Mouse (Mus musculus): Measurements from ENCODE around the gene Kcnh1. TPM values are rescaled to one million over a fixed set of nuclear protein-coding genes. Genes with fewer than 3 reads are reported as not detected.

The Kcnh1 gene
- polyA plus RNA-seq, 1 experiment: 0.27 TPM

DNA sequence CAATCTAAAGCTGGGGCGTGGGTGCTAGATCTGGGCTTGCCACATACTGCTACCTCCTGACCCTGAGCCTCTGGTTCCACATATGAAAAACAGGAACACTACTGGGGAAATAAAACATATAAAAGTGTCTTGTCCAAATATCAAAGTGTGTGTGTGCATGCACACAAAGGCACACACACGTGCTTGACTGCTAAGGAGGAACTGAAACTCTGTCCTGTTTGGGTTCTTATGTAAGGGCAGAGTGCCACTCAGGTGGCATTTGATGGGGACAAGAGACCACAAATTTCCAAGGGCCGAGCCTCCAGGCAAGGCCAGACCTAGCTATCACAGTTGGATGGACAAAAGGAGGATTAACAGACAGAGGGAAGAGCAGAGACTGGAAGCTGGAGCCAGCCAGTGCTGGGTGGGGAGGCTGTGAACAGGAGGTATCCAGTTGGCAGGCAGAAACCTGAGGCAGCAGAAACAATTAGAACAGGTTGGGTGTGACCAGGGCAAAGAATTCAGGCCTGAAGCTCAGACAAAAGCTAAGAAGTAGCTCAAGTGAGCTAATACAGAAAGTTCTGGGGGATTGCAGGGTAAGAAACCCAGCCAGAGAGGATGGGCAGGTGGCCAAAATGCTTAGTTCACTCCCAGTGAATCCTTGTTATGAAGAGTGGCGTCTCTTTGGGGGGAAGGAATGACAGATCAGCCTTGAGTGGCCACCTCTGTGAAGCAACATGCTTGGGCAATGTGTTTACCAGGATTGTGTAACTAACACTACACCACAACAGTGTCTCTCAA, 259.2 kb downstream of the Kcnh1 start:
- H3K4me1 ChIP-seq (ENCODE audit: control insufficient read depth, insufficient read depth, low read length): no peaks in the 10 kb centered on the region
- H3K36me3 ChIP-seq (ENCODE audit: control insufficient read depth, insufficient read depth, low read length, poor library complexity, severe bottlenecking): no peaks in the 10 kb centered on the region
- H3K9ac ChIP-seq (ENCODE audit: low read depth, poor library complexity, severe bottlenecking): no peak overlapping the region
- no peak for TF ChIP-seq CTCF (IDR thresholded peaks at IDR 0.05; ENCODE audit: low read depth, low read length)
- TF ChIP-seq EP300 (IDR thresholded peaks at IDR 0.05; ENCODE audit: insufficient read depth, low read depth, low read length): peak; percentile 93
- no peaks in the 10 kb centered on the region for H3K27me3 ChIP-seq (ENCODE audit: control insufficient read depth, insufficient read depth, low read length, poor library complexity, severe bottlenecking)
- H3K9me3 ChIP-seq (replicated peaks; ENCODE audit: control insufficient read depth, insufficient read depth, low read length, poor library complexity, severe bottlenecking): no peaks in the 10 kb centered on the region
- H3K27ac ChIP-seq (ENCODE audit: insufficient read depth, low read length): peak overlapping the region; percentile 81
- no peak overlapping the region for H3K4me3 ChIP-seq (ENCODE audit: low read depth, low read length)

GRCm38 (mm10) chr1:192450425-192450824, 259.9 kb downstream of the Kcnh1 start:
- Histone ChIP-seq H3K9me3 (replicated peaks; ENCODE audit: control insufficient read depth, insufficient read depth, low read length, poor library complexity, severe bottlenecking) (no peaks in the 10 kb centered on the region), H3K36me3 (ENCODE audit: control insufficient read depth, insufficient read depth, low read length, poor library complexity, severe bottlenecking) (no peaks in the 10 kb centered on the region), H3K9ac (ENCODE audit: low read depth, poor library complexity, severe bottlenecking) (no peak overlapping the region), H3K27ac (ENCODE audit: insufficient read depth, low read length) (peak overlapping the region; percentile 81; the same call in 1 of the 2 replicates), H3K4me3 (ENCODE audit: low read depth, low read length) (no peak overlapping the region), H3K4me1 (ENCODE audit: control insufficient read depth, insufficient read depth, low read length) (no peaks in the 10 kb centered on the region), H3K27me3 (ENCODE audit: control insufficient read depth, insufficient read depth, low read length, poor library complexity, severe bottlenecking) (no peaks in the 10 kb centered on the region)
- no peak for TF ChIP-seq CTCF (IDR thresholded peaks at IDR 0.05; ENCODE audit: low read depth, low read length)

- Histone ChIP-seq H3K36me3 (ENCODE audit: control insufficient read depth, insufficient read depth, low read length, poor library complexity, severe bottlenecking) (no peaks in the 10 kb centered on the region), H3K4me3 (ENCODE audit: low read depth, low read length) (no peak overlapping the region), H3K27ac (ENCODE audit: insufficient read depth, low read length) (no peak overlapping the region), H3K27me3 (ENCODE audit: control insufficient read depth, insufficient read depth, low read length, poor library complexity, severe bottlenecking) (no peaks in the 10 kb centered on the region), H3K9me3 (replicated peaks; ENCODE audit: control insufficient read depth, insufficient read depth, low read length, poor library complexity, severe bottlenecking) (no peaks in the 10 kb centered on the region), H3K4me1 (ENCODE audit: control insufficient read depth, insufficient read depth, low read length) (no peaks in the 10 kb centered on the region), H3K9ac (ENCODE audit: low read depth, poor library complexity, severe bottlenecking) (no peak overlapping the region)
- TF ChIP-seq CTCF (IDR thresholded peaks at IDR 0.05; ENCODE audit: low read depth, low read length): no peak
- TF ChIP-seq POLR2A (IDR thresholded peaks at IDR 0.05; ENCODE audit: insufficient read depth, low read length): no peak
- TF ChIP-seq EP300 (IDR thresholded peaks at IDR 0.05; ENCODE audit: insufficient read depth, low read depth, low read length): no peak
These were observed 261.1 kb downstream of the Kcnh1 start for GRCm38 (mm10) chr1:192451722-192452121.

GRCm38 (mm10) chr1:192454501-192454900, 263.9 kb downstream of the Kcnh1 start:
- Histone ChIP-seq H3K27me3 (ENCODE audit: control insufficient read depth, insufficient read depth, low read length, poor library complexity, severe bottlenecking) (no peaks in the 10 kb centered on the region), H3K4me1 (ENCODE audit: control insufficient read depth, insufficient read depth, low read length) (no peaks in the 10 kb centered on the region), H3K4me3 (ENCODE audit: low read depth, low read length) (no peak overlapping the region), H3K9ac (ENCODE audit: low read depth, poor library complexity, severe bottlenecking) (no peak overlapping the region), H3K36me3 (ENCODE audit: control insufficient read depth, insufficient read depth, low read length, poor library complexity, severe bottlenecking) (no peaks in the 10 kb centered on the region), H3K9me3 (replicated peaks; ENCODE audit: control insufficient read depth, insufficient read depth, low read length, poor library complexity, severe bottlenecking) (no peaks in the 10 kb centered on the region), H3K27ac (ENCODE audit: insufficient read depth, low read length) (peak overlapping the region; percentile 54)
- TF ChIP-seq POLR2A (IDR thresholded peaks at IDR 0.05; ENCODE audit: insufficient read depth, low read length) (no peak), EP300 (IDR thresholded peaks at IDR 0.05; ENCODE audit: insufficient read depth, low read depth, low read length) (no peak; the same call in 1 of the 2 replicates), CTCF (IDR thresholded peaks at IDR 0.05; ENCODE audit: low read depth, low read length) (no peak)

GRCm38 (mm10) chr1:192454981-192455380, 264.4 kb downstream of the Kcnh1 start:
- Histone ChIP-seq H3K4me3 (ENCODE audit: low read depth, low read length) (no peak overlapping the region), H3K27ac (ENCODE audit: insufficient read depth, low read length) (peak overlapping the region; percentile 75), H3K36me3 (ENCODE audit: control insufficient read depth, insufficient read depth, low read length, poor library complexity, severe bottlenecking) (no peaks in the 10 kb centered on the region), H3K9ac (ENCODE audit: low read depth, poor library complexity, severe bottlenecking) (no peak overlapping the region), H3K9me3 (replicated peaks; ENCODE audit: control insufficient read depth, insufficient read depth, low read length, poor library complexity, severe bottlenecking) (no peaks in the 10 kb centered on the region), H3K4me1 (ENCODE audit: control insufficient read depth, insufficient read depth, low read length) (no peaks in the 10 kb centered on the region), H3K27me3 (ENCODE audit: control insufficient read depth, insufficient read depth, low read length, poor library complexity, severe bottlenecking) (no peaks in the 10 kb centered on the region)
- TF ChIP-seq EP300 (IDR thresholded peaks at IDR 0.05; ENCODE audit: insufficient read depth, low read depth, low read length): peak; percentile 97
- TF ChIP-seq CTCF (IDR thresholded peaks at IDR 0.05; ENCODE audit: low read depth, low read length): no peak
- TF ChIP-seq POLR2A (IDR thresholded peaks at IDR 0.05; ENCODE audit: insufficient read depth, low read length): no peak

GRCm38 (mm10) chr1:192457037-192457436, 266.5 kb downstream of the Kcnh1 start:
- Histone ChIP-seq H3K9me3 (replicated peaks; ENCODE audit: control insufficient read depth, insufficient read depth, low read length, poor library complexity, severe bottlenecking) (no peaks in the 10 kb centered on the region), H3K4me1 (ENCODE audit: control insufficient read depth, insufficient read depth, low read length) (no peaks in the 10 kb centered on the region), H3K9ac (ENCODE audit: low read depth, poor library complexity, severe bottlenecking) (no peak overlapping the region), H3K27ac (ENCODE audit: insufficient read depth, low read length) (no peak overlapping the region), H3K4me3 (ENCODE audit: low read depth, low read length) (no peak overlapping the region), H3K27me3 (ENCODE audit: control insufficient read depth, insufficient read depth, low read length, poor library complexity, severe bottlenecking) (no peaks in the 10 kb centered on the region), H3K36me3 (ENCODE audit: control insufficient read depth, insufficient read depth, low read length, poor library complexity, severe bottlenecking) (no peaks in the 10 kb centered on the region)
- no peak for TF ChIP-seq POLR2A (IDR thresholded peaks at IDR 0.05; ENCODE audit: insufficient read depth, low read length)
- TF ChIP-seq CTCF (IDR thresholded peaks at IDR 0.05; ENCODE audit: low read depth, low read length): no peak
- no peak for TF ChIP-seq EP300 (IDR thresholded peaks at IDR 0.05; ENCODE audit: insufficient read depth, low read depth, low read length)

Measured in ES-Bruce4 (cell line).